Mouse (Mus musculus) cortical plate, adult 2 months (tissue): ENCODE data around the gene Mccc2.

ENCODE experiments used
- CTCF ChIP-seq: fragments of 200-500 bp; IDR thresholded peaks from 2 replicates; pipeline ENCODE4 v1.5.1; 2011; ENCODE audit warnings: mild to moderate bottlenecking, control low read depth, low read length; ENCODE audit not compliant: insufficient read depth; ENCODE audit errors: extremely low read depth
- POLR2A ChIP-seq: fragments of 200-500 bp; IDR thresholded peaks from 2 replicates; pipeline ENCODE4 v1.6.1; 2011; ENCODE audit warnings: mild to moderate bottlenecking, low read length, control low read depth; ENCODE audit not compliant: insufficient read depth; ENCODE audit errors: extremely low read depth

DNA sequence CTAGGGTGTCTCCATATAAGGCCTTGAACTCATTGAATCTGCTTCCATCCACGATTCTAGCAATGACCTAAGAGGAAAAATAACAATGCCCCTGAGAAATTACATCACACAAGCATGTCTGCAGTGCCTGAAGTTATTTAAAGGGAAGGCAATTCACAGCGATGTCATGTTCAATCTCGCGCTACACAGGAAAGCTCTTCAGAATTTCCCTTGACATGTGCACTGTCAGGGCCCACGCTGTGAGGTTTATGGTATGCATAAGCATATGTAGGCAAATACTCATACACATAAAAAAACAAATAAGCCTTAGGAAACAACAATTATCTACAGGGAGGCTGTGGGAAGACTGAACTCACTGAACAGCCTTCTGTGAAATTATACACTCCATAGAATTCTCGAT, 51.6 kb downstream of the Mccc2 start:
- TF ChIP-seq CTCF, result no peak
- TF ChIP-seq POLR2A, result no peak
